Mouse (Mus musculus) mouse trophoblast stem cell (cell line): ENCODE data around the gene Tmem143.
"Not testable (repeated sequence)": the region's sequence is repeated elsewhere in the genome, so short reads cannot be mapped to it uniquely, and the experiment has no call there.

Experiments
- in situ Hi-C, 2 experiments: fragments of 300-500 bp; cut with MseI, MboI; formaldehyde crosslinking; loops; 2 replicates in 1 of 2; 3 replicates in 1 of 2; pipeline ENCODE4 v1.15.1; 2025

The Tmem143 gene

GRCm38 (mm10) chr7:45896517-45897257, at the start of gene Tmem143, which contains the start of gene Syngr4:
Gene Tmem143 (plus strand): TSS chr7:45896941.
Gene Syngr4 (minus strand): TSS chr7:45896714.
- in situ Hi-C loops, result no loop called here

GRCm38 (mm10) chr7:45848447-45849027, 48.2 kb upstream of the Tmem143 start:
- in situ Hi-C loops, result no loop called here

- in situ Hi-C loops, result no loop called here
Measured at GRCm38 (mm10) chr7:45850661-45851060, 46.1 kb upstream of the Tmem143 start.

- in situ Hi-C loops, result no loop called here
Measured at GRCm38 (mm10) chr7:45853089-45853488, 43.7 kb upstream of the Tmem143 start.

GRCm38 (mm10) chr7:45856950-45857901, 39.5 kb upstream of the Tmem143 start:
- in situ Hi-C loops, result no loop called here

- in situ Hi-C loops, result no loop called here
Measured at GRCm38 (mm10) chr7:45859008-45859407, 37.7 kb upstream of the Tmem143 start.

GRCm38 (mm10) chr7:45862804-45863203, 33.9 kb upstream of the Tmem143 start:
- in situ Hi-C loops, result no loop called here

GRCm38 (mm10) chr7:45864435-45864834, 32.3 kb upstream of the Tmem143 start:
- in situ Hi-C loops, result no loop called here

GRCm38 (mm10) chr7:45865925-45866910, 30.5 kb upstream of the Tmem143 start:
- in situ Hi-C loops, result no loop called here

- in situ Hi-C loops, result no loop called here
Measured at GRCm38 (mm10) chr7:45867871-45868270, 28.9 kb upstream of the Tmem143 start.

GRCm38 (mm10) chr7:45869107-45869670, 27.6 kb upstream of the Tmem143 start:
- in situ Hi-C loops, result no loop called here

GRCm38 (mm10) chr7:45869787-45870186, 27.0 kb upstream of the Tmem143 start:
- in situ Hi-C loops, result no loop called here

- in situ Hi-C loops, result no loop called here
Measured at GRCm38 (mm10) chr7:45870282-45871058, 26.3 kb upstream of the Tmem143 start.

- in situ Hi-C loops, result no loop called here
Measured at GRCm38 (mm10) chr7:45872624-45873023, 24.1 kb upstream of the Tmem143 start, which contains the start of gene Kdelr1. Gene Kdelr1 (plus strand): TSS chr7:45872772.

GRCm38 (mm10) chr7:45873061-45873947, 23.4 kb upstream of the Tmem143 start:
- in situ Hi-C loops, result no loop called here

- in situ Hi-C loops, result no loop called here
Measured at GRCm38 (mm10) chr7:45876895-45877294, 19.8 kb upstream of the Tmem143 start.

GRCm38 (mm10) chr7:45878278-45878677, 18.5 kb upstream of the Tmem143 start, which contains the start of gene Grin2d:
Gene Grin2d (minus strand): TSS chr7:45878378.
- in situ Hi-C loops, result not testable (repeated sequence)

GRCm38 (mm10) chr7:45880531-45880930, 16.2 kb upstream of the Tmem143 start:
- in situ Hi-C loops, result no loop called here

GRCm38 (mm10) chr7:45881011-45881410, 15.7 kb upstream of the Tmem143 start:
- in situ Hi-C loops, result no loop called here
